ENCODE assay signal across 23 mouse cellular contexts in the genomic region with DNA sequence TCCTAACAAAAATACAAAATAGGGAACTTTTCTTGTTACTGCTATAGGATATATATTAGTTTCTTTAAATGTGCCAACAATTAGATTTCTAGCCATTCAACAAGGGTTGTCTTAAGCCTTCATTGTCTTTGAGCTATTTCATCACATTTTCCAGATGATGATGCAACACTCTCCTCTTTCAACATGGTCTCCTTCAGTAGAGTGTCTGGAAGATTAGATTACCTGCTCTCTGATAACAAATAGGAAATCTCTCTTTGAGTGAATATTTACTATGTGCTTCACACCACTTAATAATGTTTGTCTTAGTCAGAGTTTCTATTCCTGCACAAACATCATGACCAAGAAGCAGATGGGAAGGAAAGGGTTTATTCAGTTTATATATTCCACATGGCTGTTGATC.
A peak's percentile ranks its signal among the peaks of the same experiment; 100 is the strongest.
DNase-seq lines count a peak whose midpoint lies in the region; ATAC-seq and TF ChIP-seq lines count a peak whose summit lies in the region.
"Had no signal": no experiment of that assay in that cellular context is flagged by ENCODE, and none has a peak within 500 bp of the region (broad histone marks: within the 10 kb centered on the region; RNA-seq: fewer than 3 reads in every experiment).

No protein-coding gene starts in this region.

- H3K27me3 ChIP-seq in lung, postnatal 0 days (replicated peaks; ENCODE audit: insufficient read depth, low read length): no peaks in the 10 kb centered on the region
- H3K27me3 ChIP-seq in MEL (ENCODE audit: control insufficient read depth in 1 of 2, insufficient read depth in 2 of 2, low read length in 2 of 2): no peaks in the 10 kb centered on the region
- H3K27me3 ChIP-seq: CH12.LX, Patski had no signal

- no peak overlapping the region for H3K27ac ChIP-seq in lung, postnatal 0 days (ENCODE audit: low read length)
- peak overlapping the region; percentile 74 for H3K27ac ChIP-seq in MEL (ENCODE audit: control insufficient read depth, low read depth, low read length)

- TF ChIP-seq EP300 in lung, postnatal 0 days (IDR thresholded peaks at IDR 0.05): no peak
- TF ChIP-seq EP300 in MEL (IDR thresholded peaks at IDR 0.05; ENCODE audit: low read depth in 1 of 2, low read length in 2 of 2): peak; percentile 39 to 84

- peak; percentile 55; the same call in 1 of the 2 replicates for ATAC-seq in lung, postnatal 0 days
- ATAC-seq in activated CD4-positive, CD25-positive, alpha-beta regulatory T cell, adult 4 months: no peak
- ATAC-seq: CD4-positive, CD25-positive, alpha-beta regulatory T cell, adult 4 months; Patski had no signal

- TF ChIP-seq POLR2A in MEL (IDR thresholded peaks at IDR 0.05; ENCODE audit: control insufficient read depth in 1 of 2, insufficient read depth in 1 of 2, low read depth in 1 of 2, low read length in 2 of 2, poor library complexity in 1 of 2): no peak

- H3K4me2 ChIP-seq in lung, postnatal 0 days (replicated peaks; ENCODE audit: low read depth, low read length): no peak overlapping the region

- H3K9ac ChIP-seq in lung, postnatal 0 days (replicated peaks; ENCODE audit: low read depth): no peak overlapping the region
- H3K9ac ChIP-seq in MEL (ENCODE audit: control insufficient read depth, low read depth, low read length, poor library complexity, severe bottlenecking): no peak overlapping the region

- H3K79me2 ChIP-seq in MEL (ENCODE audit: control insufficient read depth, insufficient read depth, low read length, poor library complexity): no peaks in the 10 kb centered on the region

- H3K4me3 ChIP-seq in lung, postnatal 0 days (ENCODE audit: low read depth, low read length): no peak overlapping the region
- H3K4me3 ChIP-seq in MEL (ENCODE audit: control insufficient read depth in 1 of 2, insufficient read depth in 1 of 2, low read depth in 2 of 2, low read length in 2 of 2): no peak overlapping the region

- no peaks in the 10 kb centered on the region for H3K9me3 ChIP-seq in lung, postnatal 0 days (ENCODE audit: low read length)
- H3K9me3 ChIP-seq in MEL (replicated peaks; ENCODE audit: insufficient read depth, low read length): no peaks in the 10 kb centered on the region
- H3K9me3 ChIP-seq: G1E had no signal

- no peak for TF ChIP-seq RAD21 in MEL (IDR thresholded peaks at IDR 0.05; ENCODE audit: low read depth, low read length)

- no peaks in the 10 kb centered on the region for H3K36me3 ChIP-seq in lung, postnatal 0 days (ENCODE audit: insufficient read depth, low read length)
- peaks cover 0 to 19% of the 10 kb centered on the region in 2 experiments; a peak in 2 of 4 replicates for H3K36me3 ChIP-seq in MEL (ENCODE audit: control insufficient read depth in 1 of 2, insufficient read depth in 2 of 2, low read length in 2 of 2)
- H3K36me3 ChIP-seq: G1E had no signal

- no peak for TF ChIP-seq CTCF in lung, postnatal 0 days (IDR thresholded peaks at IDR 0.05)
- TF ChIP-seq CTCF in MEL (IDR thresholded peaks at IDR 0.05 in 2 of 3, conservative IDR thresholded peaks at IDR 0.05 in 1 of 3; ENCODE audit: control insufficient read depth in 1 of 3, insufficient read depth in 1 of 3, low read depth in 2 of 3, low read length in 3 of 3, poor library complexity in 1 of 3, severe bottlenecking in 1 of 3): no peak

- DNase-seq in lung, postnatal 0 days (ENCODE audit: low spot score): peak; percentile 27
- no peak for DNase-seq in lung, adult 18-20 months
- DNase-seq in 416B (ENCODE audit: low read depth): peak; percentile 35
- peak; percentile 57 for DNase-seq in MEL (ENCODE audit: low read depth, low spot score)
- DNase-seq in urinary bladder, postnatal 25 days (ENCODE audit: low spot score): no peak
- DNase-seq: adrenal gland, adult 2 months; adrenal gland, adult 8-10 months; adrenal gland, postnatal 10 days; adrenal gland, postnatal 14 days; adrenal gland, postnatal 25 days; adrenal gland, postnatal 36 days; B cell, adult 2 months; cerebellum, adult 11 months; cerebellum, adult 11-12 months; cerebellum, adult 18-20 months; cerebellum, adult 2 months; cerebellum, adult 8-10 months; cerebellum, adult 9-10 months had no signal

- H3K4me1 ChIP-seq in lung, postnatal 0 days (ENCODE audit: insufficient read depth, low read depth, low read length): no peaks in the 10 kb centered on the region
- H3K4me1 ChIP-seq in MEL (ENCODE audit: control insufficient read depth in 1 of 2, insufficient read depth in 2 of 2, low read length in 2 of 2): peaks cover 6 to 26% of the 10 kb centered on the region in 2 experiments; a peak in 3 of 4 replicates

TF ChIP-seq in MEL, 35 proteins besides CTCF, POLR2A, EP300 and RAD21:
- peak; percentile 86; the same call in 1 of the 2 replicates for TF ChIP-seq TCF12 (IDR thresholded peaks at IDR 0.05; ENCODE audit: low read depth, low read length)
- no peak for TF ChIP-seq NRF1 (IDR thresholded peaks at IDR 0.05; ENCODE audit: insufficient read depth, low read depth, low read length, poor library complexity, severe bottlenecking)
- TF ChIP-seq KAT2A (conservative IDR thresholded peaks at IDR 0.05; ENCODE audit: low read depth, low read length): no peak; the same call in 1 of the 2 replicates
- peak; percentile 72; the same call in 1 of the 2 replicates for TF ChIP-seq ETS1 (IDR thresholded peaks at IDR 0.05; ENCODE audit: low read depth, low read length)
- TF ChIP-seq ZMIZ1 (IDR thresholded peaks at IDR 0.05; ENCODE audit: low read depth, low read length): no peak
- no peak for TF ChIP-seq USF1 (IDR thresholded peaks at IDR 0.05; ENCODE audit: low read depth, low read length)
- peak; percentile 53; the same call in 1 of the 2 replicates for TF ChIP-seq GATA1 (IDR thresholded peaks at IDR 0.05; ENCODE audit: low read depth, low read length)
- no peak for TF ChIP-seq GABPA (IDR thresholded peaks at IDR 0.05; ENCODE audit: low read depth, low read length)
- TF ChIP-seq RCOR1 (IDR thresholded peaks at IDR 0.05; ENCODE audit: low read depth, low read length): no peak
- no peak for TF ChIP-seq POLR2AphosphoS5 (IDR thresholded peaks at IDR 0.05; ENCODE audit: borderline replicate concordance, low read depth, low read length)
- TF ChIP-seq UBTF (IDR thresholded peaks at IDR 0.05; ENCODE audit: borderline replicate concordance, insufficient read depth, low read depth, low read length): no peak
- TF ChIP-seq MXI1 (IDR thresholded peaks at IDR 0.05; ENCODE audit: low read depth, low read length): peak; percentile 13; the same call in 1 of the 2 replicates
- no peak for TF ChIP-seq ZNF384 (IDR thresholded peaks at IDR 0.05; ENCODE audit: low read depth, low read length)
- TF ChIP-seq TAL1 (IDR thresholded peaks at IDR 0.05; ENCODE audit: low read length): no peak
- TF ChIP-seq SIN3A (IDR thresholded peaks at IDR 0.05; ENCODE audit: low read length): peak; percentile 40; the same call in 1 of the 2 replicates
- no peak for TF ChIP-seq MYC (IDR thresholded peaks at IDR 0.05; ENCODE audit: low read depth, low read length)
- TF ChIP-seq MAZ (IDR thresholded peaks at IDR 0.05; ENCODE audit: low read depth, low read length): no peak

Comparison
In these comparisons a context has a peak if more than half of its experiments do, and no peak if none do; other contexts are left out.
1. DNase-seq: peak in lung, postnatal 0 days (single experiment), 416B (single experiment) and MEL (single experiment); none in lung, adult 18-20 months (0 of 2) and urinary bladder, postnatal 25 days (single experiment).